Mouse (Mus musculus): ENCODE results near the gene Vps18.

The Vps18 gene

DNA sequence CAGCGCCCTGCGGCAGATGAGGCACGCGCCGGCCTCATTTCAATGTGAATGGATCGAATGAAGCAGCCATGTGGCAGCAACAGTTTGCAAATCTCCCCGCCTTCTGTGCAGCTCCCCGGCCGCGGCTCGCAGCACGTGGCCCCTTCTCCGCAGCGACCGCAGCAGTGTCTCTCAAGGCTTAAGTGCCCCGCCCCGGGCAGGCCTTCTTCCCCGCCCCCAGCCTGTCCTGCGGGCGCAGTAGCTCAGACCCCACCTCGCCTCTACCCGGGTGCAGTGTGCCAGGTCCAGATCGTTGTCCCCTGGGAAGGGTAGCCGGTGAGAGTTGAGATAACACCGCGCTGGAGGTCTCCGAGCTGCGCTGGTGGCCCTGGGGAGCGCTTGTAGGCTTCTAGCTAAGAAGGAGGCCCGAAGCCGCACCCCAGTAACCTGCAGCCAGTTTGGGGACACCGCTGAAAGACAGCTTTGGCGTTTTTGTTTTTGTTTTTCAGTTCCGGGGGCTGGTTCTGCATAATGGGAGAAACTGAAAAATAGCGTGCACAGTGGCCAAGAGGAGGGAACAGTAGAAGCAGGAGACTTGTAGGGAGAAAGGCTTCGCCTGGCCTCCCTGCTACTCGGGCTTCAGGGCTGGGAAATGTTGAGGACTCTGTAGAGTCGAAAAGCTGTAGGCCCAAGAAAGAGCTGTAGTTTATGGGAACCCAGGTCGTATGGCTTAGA, 34.2 kb downstream of the Vps18 start:
- peak; percentile 56 for DNase-seq

GRCm38 (mm10) chr2:119323866-119324575, 35.5 kb downstream of the Vps18 start:
- DNase-seq, result no peak

DNA sequence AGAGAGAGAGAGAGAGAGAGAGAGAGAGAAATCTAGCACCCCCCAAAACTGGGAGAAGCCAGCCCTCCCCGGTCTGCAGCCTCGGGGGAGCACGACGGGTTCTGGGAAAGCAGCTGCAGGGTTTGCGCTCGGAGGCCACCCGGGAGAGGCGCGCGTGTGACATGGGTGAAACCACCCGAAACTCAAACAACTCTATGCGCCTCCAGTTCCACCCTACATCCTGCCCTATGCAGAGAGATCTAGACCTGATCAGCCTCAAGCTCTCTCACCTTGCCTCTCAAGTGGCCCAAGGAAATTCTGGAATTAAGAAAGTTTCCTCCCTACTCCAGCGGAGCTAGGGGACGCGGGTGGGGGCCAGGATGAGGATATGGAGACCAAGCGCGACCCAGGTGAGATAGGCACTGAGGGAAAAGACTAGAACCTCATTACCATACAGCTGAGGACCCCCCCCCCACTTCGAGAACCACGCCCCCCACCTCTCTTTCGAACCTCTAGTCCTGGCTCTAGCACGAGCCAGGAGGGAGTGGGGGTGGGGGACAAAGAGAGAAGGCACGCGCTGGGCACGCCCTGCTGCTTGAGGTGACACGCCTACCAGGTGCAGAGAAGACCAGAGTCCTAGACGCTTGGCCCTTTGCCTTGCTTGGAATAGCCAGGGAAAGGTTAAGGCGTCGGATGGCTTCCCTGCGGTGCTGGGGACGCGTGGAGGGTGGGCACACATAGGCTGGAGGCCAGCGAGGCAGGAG, 36.2 kb downstream of the Vps18 start:
- no peak for DNase-seq

- DNase-seq, result no peak
Measured at GRCm38 (mm10) chr2:119325568-119326143, 37.1 kb downstream of the Vps18 start, which contains the start of gene Dll4. TSS of gene Dll4 (plus strand) at chr2:119325784.

GRCm38 (mm10) chr2:119326161-119327101, 37.9 kb downstream of the Vps18 start:
- no peak for DNase-seq

- peak; percentile 13 for DNase-seq
Measured at GRCm38 (mm10) chr2:119327102-119327480, 38.6 kb downstream of the Vps18 start.

DNA sequence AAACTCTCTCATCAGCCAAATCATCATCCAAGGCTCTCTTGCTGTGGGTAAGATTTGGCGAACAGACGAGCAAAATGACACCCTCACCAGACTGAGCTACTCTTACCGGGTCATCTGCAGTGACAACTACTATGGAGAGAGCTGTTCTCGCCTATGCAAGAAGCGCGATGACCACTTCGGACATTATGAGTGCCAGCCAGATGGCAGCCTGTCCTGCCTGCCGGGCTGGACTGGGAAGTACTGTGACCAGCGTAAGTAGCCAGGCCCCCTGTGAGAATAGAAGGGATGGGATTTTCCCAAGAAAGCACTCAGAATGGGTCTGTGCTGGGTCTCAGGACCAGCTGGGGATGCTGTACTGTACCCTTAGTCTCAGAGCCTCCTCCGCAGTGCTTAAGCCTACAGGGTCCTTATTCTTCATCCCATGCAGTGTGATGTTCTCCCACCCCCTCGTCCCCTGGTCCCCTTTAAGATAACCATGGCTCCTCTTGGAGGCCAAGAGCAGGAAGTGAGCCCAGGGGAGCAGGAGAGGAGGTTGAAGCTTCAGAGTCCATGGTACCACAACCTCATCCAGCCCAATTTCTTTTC, 39.5 kb downstream of the Vps18 start:
- DNase-seq, result no peak

GRCm38 (mm10) chr2:119328546-119328945, 40.0 kb downstream of the Vps18 start:
- no peak for DNase-seq

DNA sequence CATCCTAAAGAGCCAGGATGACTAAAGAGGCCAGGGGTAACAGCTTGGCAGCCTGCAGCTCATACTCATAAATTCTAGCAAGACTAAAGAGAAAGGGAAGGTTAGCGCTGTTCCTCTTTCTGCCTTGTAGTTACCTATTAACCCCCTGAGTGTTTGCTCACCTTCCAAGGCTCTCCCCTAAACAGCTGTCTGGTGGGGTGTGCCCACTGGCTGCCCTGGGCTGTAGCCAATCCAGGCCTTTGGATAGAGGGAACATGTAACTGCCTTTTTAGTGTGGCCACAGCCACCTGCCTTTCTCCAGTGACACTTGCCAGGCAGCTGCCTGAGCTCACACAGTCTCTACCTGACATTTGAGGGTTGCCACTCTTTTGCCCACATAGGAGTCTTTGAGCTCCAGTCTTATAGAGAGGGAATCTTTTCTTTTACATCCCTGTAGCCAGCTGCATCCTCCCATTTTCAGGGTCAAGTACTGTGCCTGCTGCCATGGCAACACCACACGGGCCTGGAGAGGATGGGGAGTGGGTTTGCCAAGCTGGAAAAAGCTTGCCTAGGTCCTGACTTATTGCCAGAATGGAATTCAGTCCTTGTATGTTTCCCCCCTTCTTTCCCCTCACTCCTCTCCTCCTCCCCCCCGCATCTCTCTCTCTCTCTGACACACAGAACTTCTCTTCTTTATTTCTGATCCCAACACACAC, 40.7 kb downstream of the Vps18 start:
- no peak for DNase-seq

GRCm38 (mm10) chr2:119330795-119331194, 42.3 kb downstream of the Vps18 start:
- DNase-seq, result no peak

- DNase-seq, result no peak
Measured at GRCm38 (mm10) chr2:119332177-119332661, 43.7 kb downstream of the Vps18 start.

- DNase-seq, result no peak
Measured at GRCm38 (mm10) chr2:119334135-119334534, 45.6 kb downstream of the Vps18 start.

DNA sequence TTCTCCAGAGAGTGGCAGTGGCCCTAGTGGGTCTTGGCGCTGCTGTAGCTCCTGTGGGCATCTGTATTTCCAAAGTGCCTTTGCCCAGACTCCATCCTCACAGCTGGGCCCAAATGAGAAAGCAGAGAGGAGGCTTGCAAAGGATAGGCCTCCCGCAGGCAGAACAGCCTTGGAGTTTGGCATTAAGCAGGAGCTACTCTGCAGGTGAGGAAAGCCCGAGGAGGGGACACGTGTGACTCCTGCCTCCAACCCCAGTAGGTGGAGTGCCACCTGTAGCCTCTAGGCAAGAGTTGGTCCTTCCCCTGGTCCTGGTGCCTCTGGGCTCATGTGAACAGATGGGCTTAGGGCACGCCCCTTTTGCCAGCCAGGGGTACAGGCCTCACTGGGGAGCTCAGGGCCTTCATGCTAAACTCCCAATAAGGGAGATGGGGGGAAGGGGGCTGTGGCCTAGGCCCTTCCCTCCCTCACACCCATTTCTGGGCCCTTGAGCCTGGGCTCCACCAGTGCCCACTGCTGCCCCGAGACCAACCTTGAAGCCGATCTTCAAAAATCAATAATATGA, 46.5 kb downstream of the Vps18 start:
- DNase-seq, result no peak

DNA sequence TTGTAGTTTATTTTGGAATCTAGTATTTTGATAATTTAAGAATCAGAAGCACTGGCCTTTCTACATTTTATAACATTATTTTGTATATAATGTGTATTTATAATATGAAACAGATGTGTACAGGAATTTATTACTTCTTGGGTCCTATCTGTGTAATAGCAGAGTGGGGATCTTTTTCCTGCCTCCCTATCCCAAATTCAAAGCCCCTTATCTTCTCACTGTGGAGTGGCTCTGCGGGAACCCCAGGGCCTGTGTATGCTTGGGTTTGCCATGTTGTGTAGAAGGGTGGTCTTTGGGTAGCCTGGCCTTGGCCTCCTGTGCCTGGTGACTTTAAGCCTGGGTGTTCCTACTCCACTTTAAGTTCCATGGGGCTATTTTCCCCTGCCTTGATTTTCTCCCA, 47.0 kb downstream of the Vps18 start:
- DNase-seq, result no peak

GRCm38 (mm10) chr2:119336002-119336401, 47.5 kb downstream of the Vps18 start:
- DNase-seq, result no peak

GRCm38 (mm10) chr2:119336470-119336869, 47.9 kb downstream of the Vps18 start:
- DNase-seq, result no peak

DNA sequence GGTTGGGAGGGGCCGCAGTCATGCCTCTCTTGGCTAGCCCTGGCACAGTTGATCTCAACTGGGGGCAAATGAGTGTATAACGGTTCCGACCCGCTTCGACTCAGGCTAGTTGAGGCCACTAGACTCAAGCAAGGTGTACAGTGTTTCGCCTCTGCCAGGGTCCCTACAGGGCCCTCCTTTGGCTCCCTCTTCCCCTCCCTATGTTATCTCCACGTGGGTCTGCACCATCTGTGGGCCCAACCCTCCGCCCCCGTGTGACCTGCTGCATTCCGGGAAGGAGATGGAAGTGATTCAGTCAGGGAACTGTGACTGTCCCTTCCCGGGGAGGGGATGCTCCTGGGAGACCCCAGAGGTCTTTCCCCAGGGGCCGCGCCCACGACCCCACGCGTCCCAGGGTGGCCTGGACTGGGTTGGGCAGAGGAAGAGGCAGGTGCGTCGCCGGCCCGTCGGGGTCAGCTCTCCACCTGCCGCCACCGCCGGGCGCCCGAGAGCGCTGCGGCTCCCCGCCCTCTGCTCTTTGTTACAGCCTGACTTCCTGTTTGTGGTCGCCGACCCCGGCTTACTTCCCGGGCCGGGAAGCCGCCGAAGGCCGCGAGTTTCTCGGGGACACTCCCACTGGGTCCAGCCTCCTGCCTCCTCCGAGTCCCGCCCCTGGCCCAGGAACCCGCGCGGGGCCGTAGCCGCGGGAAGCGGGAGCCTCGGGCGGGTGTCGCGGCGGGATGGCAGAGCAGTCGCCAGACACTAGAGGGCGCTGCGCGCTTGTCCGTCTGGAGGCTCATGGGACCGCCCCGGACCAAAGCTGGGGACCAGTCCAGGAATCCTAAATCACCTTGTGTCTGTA, 49.1 kb downstream of the Vps18 start:
- DNase-seq, result peak; percentile 71

DNA sequence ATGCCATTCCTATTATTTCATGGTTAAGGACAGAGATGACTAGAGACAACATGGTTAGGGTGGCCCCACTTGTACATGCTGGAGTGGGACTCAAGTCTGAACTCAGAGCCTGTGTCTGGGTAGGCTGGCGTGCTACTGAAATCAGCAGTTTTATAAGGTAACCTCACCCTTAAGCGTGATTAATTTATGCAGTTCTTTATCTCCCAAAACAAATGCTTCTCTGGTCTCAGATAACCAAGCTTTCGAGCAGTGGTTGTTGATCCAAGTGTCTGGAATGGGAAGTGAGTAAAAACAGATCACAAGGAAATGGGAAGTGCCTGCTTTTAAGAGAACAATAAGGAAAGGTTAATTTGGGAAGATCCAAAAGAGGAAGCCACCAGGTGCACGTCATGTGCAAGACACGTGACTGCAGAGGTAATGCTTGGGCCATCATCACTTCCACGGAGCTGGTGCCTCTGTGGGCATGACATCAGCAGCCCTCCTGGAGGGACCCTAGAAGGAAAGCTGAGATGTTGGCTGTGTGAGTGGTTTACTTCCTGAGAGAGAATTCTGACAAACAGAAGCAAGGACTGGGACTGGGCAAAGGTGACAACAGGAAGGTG, 56.1 kb downstream of the Vps18 start:
- DNase-seq, result no peak
